7 mouse cellular contexts compared by ENCODE assay signal in genomic region chr8:11550281-11550948, GRCm38 (mm10). TPM values are rescaled to one million over a fixed set of nuclear protein-coding genes. Genes with fewer than 3 reads are reported as not detected.
DNase-seq lines count a peak whose midpoint lies in the region; ATAC-seq lines count a peak whose summit lies in the region.

Gene Cars2, minus strand, starts transcription at chr8:11550783.

- H3K4me3 ChIP-seq in intestine, embryonic 15.5 days (replicated peaks): peak within 1 kb of the TSS; percentile 72
- peak within 1 kb of the TSS; percentile 87 for H3K4me3 ChIP-seq in midbrain, embryonic 10.5 days

- peak; percentile 86 for ATAC-seq in intestine, embryonic 15.5 days

- H3K36me3 ChIP-seq in intestine, embryonic 15.5 days: no peaks in the 10 kb centered on the region; the same call in 1 of the 2 replicates
- H3K36me3 ChIP-seq in midbrain, embryonic 10.5 days: peaks cover 8% of the 10 kb centered on the region; the same call in 1 of the 2 replicates

- H3K27me3 ChIP-seq in intestine, embryonic 15.5 days (replicated peaks): no peaks in the 10 kb centered on the region
- H3K27me3 ChIP-seq in midbrain, embryonic 10.5 days (ENCODE audit: low read depth, poor library complexity, severe bottlenecking): no peaks in the 10 kb centered on the region

- peaks cover 18% of the 10 kb centered on the region; the same call in 1 of the 2 replicates for H3K4me1 ChIP-seq in intestine, embryonic 15.5 days (replicated peaks)
- peaks cover 36% of the 10 kb centered on the region for H3K4me1 ChIP-seq in midbrain, embryonic 10.5 days

- intact Hi-C loops in gastrocnemius, postnatal 36 days (cut with DNase I): no loop called here
- intact Hi-C loops in left cerebral cortex, postnatal 25 days (cut with DNase I): no loop called here

- H3K9ac ChIP-seq in intestine, embryonic 15.5 days: peak within 1 kb of the TSS; percentile 85

- DNase-seq in adrenal gland, adult (ENCODE audit: inconsistent age in 2 of 2, low spot score in 1 of 2): peak; percentile 95 to 98
- peak; percentile 93 for DNase-seq in embryo, embryonic 11 days
- peak; percentile 90 to 91 for DNase-seq in gastrocnemius, postnatal 36 days
- DNase-seq in left cerebral cortex, postnatal 25 days (ENCODE audit: low spot score in 2 of 2): peak; percentile 90 to 93
- peak; percentile 88 for DNase-seq in midbrain, embryonic 10.5 days (ENCODE audit: low spot score)
- peak; percentile 77 for DNase-seq in right cerebral cortex, postnatal 4 days

- H3K9me3 ChIP-seq in intestine, embryonic 15.5 days: no peaks in the 10 kb centered on the region
- no peaks in the 10 kb centered on the region for H3K9me3 ChIP-seq in midbrain, embryonic 10.5 days (replicated peaks)

- peak within 1 kb of the TSS; percentile 94 for H3K27ac ChIP-seq in intestine, embryonic 15.5 days
- H3K27ac ChIP-seq in midbrain, embryonic 10.5 days (replicated peaks): peak within 1 kb of the TSS; percentile 90

- WGBS in intestine, embryonic 15.5 days: under 1% methylated on average over 53 of the region's 53 CpGs
- under 1% methylated on average over 53 of the region's 53 CpGs for WGBS in midbrain, embryonic 10.5 days

- H3K4me2 ChIP-seq in intestine, embryonic 15.5 days (replicated peaks): peak within 1 kb of the TSS; percentile 81

RNA-seq across cellular contexts. Expression of gene Cars2, which starts in this region (rescaled TPM):
- total RNA-seq in gastrocnemius, postnatal 36 days (2021): 10 to 100 TPM; 13.8 to 14.2 TPM
- polyA plus RNA-seq in intestine, embryonic 15.5 days (2015; fragmentation: Nextera tagmentation; extraction: Ambion mirVana): 26.2 and 33.1 TPM in 2 replicates
- total RNA-seq in left cerebral cortex, postnatal 25 days (2021): 10 to 100 TPM; 19.2 to 19.6 TPM
- 18.7 and 19.9 TPM in 2 replicates for polyA plus RNA-seq in midbrain, embryonic 10.5 days (2016; fragmentation: Nextera tagmentation; extraction: Ambion mirVana)

Comparison
In these comparisons a context has a peak if more than half of its experiments do, and no peak if none do; other contexts are left out.
1. Peak in every context shown above with its lines: DNase-seq, ATAC-seq, H3K4me3 ChIP-seq and H3K27ac ChIP-seq.